Mouse (Mus musculus) limb, embryonic 11.5 days (tissue): ENCODE measurements at regions not wholly inside any gene's neighbourhood (a gene's known extent, or its start where the extent isn't known, plus 50 kb on each side); places are given as distances from the start of the nearest gene placed in this dataset.

Source experiments
- ATAC-seq: fragments of 200-750 bp; cut with Nextera tagmentation; 2 replicates; pipeline ENCODE4 v1.8.0; 2017; ENCODE audit warnings: low read depth; ENCODE audit not compliant: insufficient number of reproducible peaks, low FRiP score, low TSS enrichment
- DNase-seq: peaks from one replicate; pipeline ENCODE4 v3.0.0-alpha.2; 2015; ENCODE audit warnings: low spot score
- H3K27ac ChIP-seq: fragments of 300-500 bp; sonication (generic); replicated peaks from 2 replicates; pipeline ENCODE4 v1.5.1; 2014; ENCODE audit warnings: low read depth, mild to moderate bottlenecking, low read length
- H3K27me3 ChIP-seq: fragments of 300-500 bp; sonication (generic); 2 replicates; pipeline ENCODE4 v1.6.1; 2014; ENCODE audit warnings: mild to moderate bottlenecking, low read length, mixed read lengths; ENCODE audit not compliant: control insufficient read depth, insufficient read depth
- H3K36me3 ChIP-seq: fragments of 300-500 bp; sonication (generic); 2 replicates; pipeline ENCODE4 v1.6.1; 2014; ENCODE audit warnings: mild to moderate bottlenecking, low read length, moderate library complexity, mixed read lengths; ENCODE audit not compliant: control insufficient read depth, insufficient read depth
- H3K4me1 ChIP-seq: fragments of 300-500 bp; sonication (generic); 2 replicates; pipeline ENCODE4 v1.6.1; 2014; ENCODE audit warnings: low read length, mixed read lengths; ENCODE audit not compliant: control insufficient read depth, insufficient read depth
- H3K4me2 ChIP-seq: fragments of 300-500 bp; sonication (generic); 2 replicates; pipeline ENCODE4 v1.6.1; 2014; ENCODE audit warnings: low read depth, mild to moderate bottlenecking, moderate library complexity; ENCODE audit not compliant: severe bottlenecking
- H3K4me3 ChIP-seq: fragments of 300-500 bp; sonication (generic); 2 replicates; pipeline ENCODE4 v1.5.1; 2014; ENCODE audit warnings: low read depth, low read length
- H3K9ac ChIP-seq: fragments of 300-500 bp; sonication (generic); 2 replicates; pipeline ENCODE4 v1.6.1; 2014; ENCODE audit warnings: mild to moderate bottlenecking, low read length
- H3K9me3 ChIP-seq: fragments of 300-500 bp; sonication (generic); 2 replicates; pipeline ENCODE4 v1.6.1; 2016; ENCODE audit warnings: low read length; ENCODE audit not compliant: control insufficient read depth
- WGBS: fragments of 180-500 bp; shearing (Covaris S2); extraction: QIAGEN DNeasy Blood & Tissue Kit; methylation state at CpG from one replicate; pipeline ENCODE4 v1.1.7; 2014; 5-methylcytosine and 5-hydroxymethylcytosine counted together

- no peak for DNase-seq
- H3K9me3 ChIP-seq: no peaks in the 10 kb centered on the region
- ATAC-seq: no peak
- WGBS: 71% methylated on average over 16 of the region's 16 CpGs
- no peaks in the 10 kb centered on the region for H3K36me3 ChIP-seq
- H3K4me3 ChIP-seq: no peak overlapping the region
- H3K27me3 ChIP-seq: no peaks in the 10 kb centered on the region
- H3K27ac ChIP-seq: no peak overlapping the region
- H3K4me2 ChIP-seq: no peak overlapping the region
- no peaks in the 10 kb centered on the region for H3K4me1 ChIP-seq
- H3K9ac ChIP-seq: no peak overlapping the region
Measured at GRCm38 (mm10) chr17:62384053-62384452, 497.1 kb downstream of the Efna5 start.

- H3K27me3 ChIP-seq: no peaks in the 10 kb centered on the region
- no peaks in the 10 kb centered on the region for H3K4me1 ChIP-seq
- WGBS: 87% methylated on average over 8 of the region's 8 CpGs
- DNase-seq (no peak), ATAC-seq (no peak)
- H3K36me3 ChIP-seq: no peaks in the 10 kb centered on the region
- no peak overlapping the region for H3K4me2 ChIP-seq
- H3K4me3 ChIP-seq: no peak overlapping the region
- no peaks in the 10 kb centered on the region for H3K9me3 ChIP-seq
- no peak overlapping the region for H3K27ac ChIP-seq
- H3K9ac ChIP-seq: no peak overlapping the region
Measured at GRCm38 (mm10) chr17:62378868-62379417, 502.2 kb downstream of the Efna5 start.

- no peaks in the 10 kb centered on the region for H3K36me3 ChIP-seq
- no peak for ATAC-seq
- 84% methylated on average over 3 of the region's 3 CpGs for WGBS
- H3K4me2 ChIP-seq: no peak overlapping the region
- H3K9me3 ChIP-seq: no peaks in the 10 kb centered on the region
- H3K27me3 ChIP-seq: no peaks in the 10 kb centered on the region
- no peak overlapping the region for H3K27ac ChIP-seq
- H3K4me1 ChIP-seq: no peaks in the 10 kb centered on the region
- no peak for DNase-seq
- no peak overlapping the region for H3K9ac ChIP-seq
- H3K4me3 ChIP-seq: no peak overlapping the region
Measured at GRCm38 (mm10) chr17:62369100-62369499, 512.0 kb downstream of the Efna5 start.

GRCm38 (mm10) chr17:62367937-62368336 is 513.2 kb downstream of the Efna5 start:
- Histone ChIP-seq H3K4me2 (no peak overlapping the region), H3K36me3 (no peaks in the 10 kb centered on the region), H3K27ac (no peak overlapping the region), H3K4me3 (no peak overlapping the region), H3K9me3 (no peaks in the 10 kb centered on the region), H3K9ac (no peak overlapping the region), H3K4me1 (no peaks in the 10 kb centered on the region), H3K27me3 (no peaks in the 10 kb centered on the region)
- WGBS: 79% methylated on average over 4 of the region's 4 CpGs
- no peak for ATAC-seq
- DNase-seq: no peak

- H3K36me3 ChIP-seq: no peaks in the 10 kb centered on the region
- H3K27me3 ChIP-seq: no peaks in the 10 kb centered on the region
- H3K4me2 ChIP-seq: no peak overlapping the region
- no peaks in the 10 kb centered on the region for H3K4me1 ChIP-seq
- no peak overlapping the region for H3K9ac ChIP-seq
- DNase-seq: no peak
- ATAC-seq: no peak
- H3K9me3 ChIP-seq: no peaks in the 10 kb centered on the region
- H3K27ac ChIP-seq: no peak overlapping the region
- H3K4me3 ChIP-seq: no peak overlapping the region
Measured at GRCm38 (mm10) chr17:62358323-62358722, 522.8 kb downstream of the Efna5 start.

GRCm38 (mm10) chr17:62337890-62338557 is 543.1 kb downstream of the Efna5 start:
- ATAC-seq (no peak), DNase-seq (no peak)
- Histone ChIP-seq H3K9me3 (no peaks in the 10 kb centered on the region), H3K27me3 (no peaks in the 10 kb centered on the region), H3K36me3 (no peaks in the 10 kb centered on the region), H3K4me2 (no peak overlapping the region), H3K4me1 (no peaks in the 10 kb centered on the region), H3K4me3 (no peak overlapping the region), H3K27ac (no peak overlapping the region), H3K9ac (no peak overlapping the region)
- WGBS: 77% methylated on average over 10 of the region's 10 CpGs

- WGBS: 86% methylated on average over 4 of the region's 4 CpGs
- Histone ChIP-seq H3K27me3 (no peaks in the 10 kb centered on the region), H3K9ac (no peak overlapping the region), H3K27ac (no peak overlapping the region), H3K4me3 (no peak overlapping the region), H3K36me3 (no peaks in the 10 kb centered on the region), H3K4me2 (no peak overlapping the region), H3K9me3 (no peaks in the 10 kb centered on the region), H3K4me1 (no peaks in the 10 kb centered on the region)
- DNase-seq (no peak), ATAC-seq (no peak)
Measured at GRCm38 (mm10) chr17:62330226-62330625, 550.9 kb downstream of the Efna5 start.

- Histone ChIP-seq H3K4me3 (no peak overlapping the region), H3K36me3 (no peaks in the 10 kb centered on the region), H3K9me3 (no peaks in the 10 kb centered on the region), H3K4me2 (no peak overlapping the region), H3K9ac (no peak overlapping the region), H3K27me3 (no peaks in the 10 kb centered on the region), H3K4me1 (no peaks in the 10 kb centered on the region), H3K27ac (no peak overlapping the region)
- DNase-seq (no peak), ATAC-seq (no peak)
Measured at GRCm38 (mm10) chr17:62326844-62327243, 554.3 kb downstream of the Efna5 start.

GRCm38 (mm10) chr17:62319033-62319432 is 562.1 kb downstream of the Efna5 start:
- Histone ChIP-seq H3K9me3 (no peaks in the 10 kb centered on the region), H3K9ac (no peak overlapping the region), H3K27me3 (no peaks in the 10 kb centered on the region), H3K4me1 (no peaks in the 10 kb centered on the region), H3K4me2 (no peak overlapping the region), H3K27ac (no peak overlapping the region), H3K4me3 (no peak overlapping the region), H3K36me3 (no peaks in the 10 kb centered on the region)
- no peak for DNase-seq
- no peak for ATAC-seq
- WGBS: 72% methylated on average over 4 of the region's 4 CpGs
